Mouse (Mus musculus): ENCODE data around the gene Adra1b. TPM values are rescaled to one million over a fixed set of nuclear protein-coding genes. Genes with fewer than 3 reads are reported as not detected.

The Adra1b gene
- total and polyA plus RNA-seq, 3 experiments = not detected

DNA sequence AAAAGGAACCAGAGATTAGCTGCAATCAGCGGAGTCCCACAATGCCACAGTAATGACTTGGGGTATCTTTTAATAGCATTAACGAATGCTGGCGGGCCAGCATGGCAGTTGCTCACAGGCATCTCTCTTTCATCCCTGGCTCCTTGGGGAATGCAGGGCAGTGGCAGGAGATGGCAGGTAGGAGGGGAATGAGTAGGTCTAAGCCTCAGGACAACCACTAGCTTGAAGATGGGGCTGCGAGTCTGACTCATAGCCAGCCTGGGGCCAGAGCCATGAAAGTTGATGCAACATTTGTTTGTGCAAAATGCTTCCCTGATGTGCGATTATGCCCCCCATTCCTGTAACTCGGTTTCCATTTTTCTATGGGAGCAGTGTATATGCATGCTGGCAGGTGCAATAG is 25.2 kb upstream of the Adra1b start:
- H3K79me2 ChIP-seq (ENCODE audit: control insufficient read depth, insufficient read depth, low read length, poor library complexity) = no peaks in the 10 kb centered on the region
- no peaks in the 10 kb centered on the region for H3K36me3 ChIP-seq (ENCODE audit: control insufficient read depth in 1 of 2, insufficient read depth in 2 of 2, low read length in 2 of 2)
- no peak for TF ChIP-seq USF2 (IDR thresholded peaks at IDR 0.05; ENCODE audit: borderline replicate concordance in 1 of 2, insufficient read depth in 1 of 2, low read depth in 1 of 2, low read length in 2 of 2)
- TF ChIP-seq ZC3H11A (IDR thresholded peaks at IDR 0.05; ENCODE audit: low read depth, low read length) = no peak
- no peak for TF ChIP-seq MAX (IDR thresholded peaks at IDR 0.05; ENCODE audit: low read length)
- no peak for TF ChIP-seq RCOR1 (IDR thresholded peaks at IDR 0.05; ENCODE audit: low read depth, low read length)
- no peak for TF ChIP-seq TBP (IDR thresholded peaks at IDR 0.05; ENCODE audit: low read depth, low read length)
- no peak for TF ChIP-seq MYC (IDR thresholded peaks at IDR 0.05; ENCODE audit: low read depth, low read length)
- TF ChIP-seq JUND (IDR thresholded peaks at IDR 0.05; ENCODE audit: low read depth, low read length) = no peak
- DNase-seq (ENCODE audit: low read depth, low spot score) = no peak
- H3K4me3 ChIP-seq (ENCODE audit: control insufficient read depth in 1 of 2, insufficient read depth in 1 of 2, low read depth in 2 of 2, low read length in 2 of 2) = no peak overlapping the region
- H3K27me3 ChIP-seq (ENCODE audit: control insufficient read depth in 1 of 2, insufficient read depth in 2 of 2, low read length in 2 of 2) = no peaks in the 10 kb centered on the region
- H3K9ac ChIP-seq (ENCODE audit: control insufficient read depth, low read depth, low read length, poor library complexity, severe bottlenecking) = no peak overlapping the region
- H3K9me3 ChIP-seq (replicated peaks; ENCODE audit: insufficient read depth, low read length) = no peaks in the 10 kb centered on the region
- no peak overlapping the region for H3K27ac ChIP-seq (ENCODE audit: control insufficient read depth, low read depth, low read length)
- no peaks in the 10 kb centered on the region for H3K4me1 ChIP-seq (ENCODE audit: control insufficient read depth in 1 of 2, insufficient read depth in 2 of 2, low read length in 2 of 2)

DNA sequence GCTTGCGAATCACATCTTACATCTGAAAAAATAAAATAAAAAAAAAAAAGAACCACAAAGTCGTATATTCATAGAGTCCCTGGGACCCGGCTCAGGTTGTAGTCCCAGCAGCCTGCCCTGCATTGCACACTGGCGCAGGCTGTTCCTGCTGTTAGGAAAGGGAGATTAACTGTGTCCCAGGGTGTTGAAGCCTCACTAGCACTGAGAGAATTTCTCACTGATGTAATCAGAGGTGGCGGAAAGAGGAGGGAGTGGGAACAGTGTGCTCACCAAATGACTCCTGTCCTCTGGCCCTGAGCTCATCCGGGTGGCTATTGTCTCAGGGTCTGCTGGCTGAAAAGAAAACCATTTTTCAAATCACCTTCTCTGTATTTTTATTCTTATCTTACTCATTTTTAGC is 24.6 kb upstream of the Adra1b start:
- no peak for TF ChIP-seq SMC3 (IDR thresholded peaks at IDR 0.05; ENCODE audit: low read depth, low read length)
- no peak for TF ChIP-seq MAFK (IDR thresholded peaks at IDR 0.05; ENCODE audit: borderline replicate concordance, low read depth, low read length)
- no peak for TF ChIP-seq ZMIZ1 (IDR thresholded peaks at IDR 0.05; ENCODE audit: low read depth, low read length)
- TF ChIP-seq ELF1 (IDR thresholded peaks at IDR 0.05; ENCODE audit: low read depth, low read length) = no peak
- TF ChIP-seq ZKSCAN1 (IDR thresholded peaks at IDR 0.05; ENCODE audit: low read depth, low read length) = no peak
- no peak for TF ChIP-seq NRF1 (IDR thresholded peaks at IDR 0.05; ENCODE audit: insufficient read depth, low read depth, low read length, poor library complexity, severe bottlenecking)
- TF ChIP-seq MYC (IDR thresholded peaks at IDR 0.05; ENCODE audit: low read depth, low read length) = no peak
- no peak for TF ChIP-seq RCOR1 (IDR thresholded peaks at IDR 0.05; ENCODE audit: low read depth, low read length)
- no peak for TF ChIP-seq POLR2AphosphoS5 (IDR thresholded peaks at IDR 0.05; ENCODE audit: borderline replicate concordance, low read depth, low read length)
- no peak for TF ChIP-seq JUND (IDR thresholded peaks at IDR 0.05; ENCODE audit: low read depth, low read length)
- no peak for TF ChIP-seq CTCF (IDR thresholded peaks at IDR 0.05 in 2 of 3, conservative IDR thresholded peaks at IDR 0.05 in 1 of 3; ENCODE audit: control insufficient read depth in 1 of 3, insufficient read depth in 1 of 3, low read depth in 2 of 3, low read length in 3 of 3, poor library complexity in 1 of 3, severe bottlenecking in 1 of 3)
- no peak for TF ChIP-seq GATA1 (IDR thresholded peaks at IDR 0.05; ENCODE audit: low read depth, low read length)
- no peak overlapping the region for H3K27ac ChIP-seq (ENCODE audit: control insufficient read depth, low read depth, low read length)

More for the DNA sequence above, 24.6 kb upstream of the Adra1b start:
- no peak overlapping the region for H3K9ac ChIP-seq (ENCODE audit: control insufficient read depth, low read depth, low read length, poor library complexity, severe bottlenecking)
- H3K27me3 ChIP-seq (ENCODE audit: control insufficient read depth in 1 of 2, insufficient read depth in 2 of 2, low read length in 2 of 2) = no peaks in the 10 kb centered on the region
- no peaks in the 10 kb centered on the region for H3K4me1 ChIP-seq (ENCODE audit: control insufficient read depth in 1 of 2, insufficient read depth in 2 of 2, low read length in 2 of 2)
- H3K4me3 ChIP-seq (ENCODE audit: control insufficient read depth in 1 of 2, insufficient read depth in 1 of 2, low read depth in 2 of 2, low read length in 2 of 2) = no peak overlapping the region
- no peaks in the 10 kb centered on the region for H3K9me3 ChIP-seq (replicated peaks; ENCODE audit: insufficient read depth, low read length)
- H3K79me2 ChIP-seq (ENCODE audit: control insufficient read depth, insufficient read depth, low read length, poor library complexity) = no peaks in the 10 kb centered on the region
- DNase-seq (ENCODE audit: low read depth, low spot score) = no peak
- no peaks in the 10 kb centered on the region for H3K36me3 ChIP-seq (ENCODE audit: control insufficient read depth in 1 of 2, insufficient read depth in 2 of 2, low read length in 2 of 2)

Measured in MEL (cell line).